Mouse (Mus musculus) kidney, adult 2 months (tissue): Measurements from ENCODE around the gene Nampt.

Experiments used
- CTCF ChIP-seq: fragments of 200-500 bp; conservative IDR thresholded peaks from 2 replicates; pipeline ENCODE4 v1.5.1; 2011; ENCODE audit warnings: low read depth, mild to moderate bottlenecking, control low read depth, low read length, moderate library complexity, mixed read lengths; ENCODE audit not compliant: insufficient read depth, insufficient read length
- POLR2A ChIP-seq: fragments of 200-500 bp; IDR thresholded peaks from one replicate; pipeline ENCODE4 v1.6.1; 2011; ENCODE audit warnings: low read depth, low read length, control low read depth

- no peak for TF ChIP-seq CTCF
- no peak for TF ChIP-seq POLR2A
Observed at GRCm38 (mm10) chr12:32774592-32774991, 44.8 kb upstream of the Nampt start.
